Mouse (Mus musculus) thymus, adult 2 months (tissue): Measurements from ENCODE around the gene Zkscan1.

ENCODE experiments used
- CTCF ChIP-seq: fragments of 200-500 bp; IDR thresholded peaks from 2 replicates; pipeline ENCODE4 v1.5.1; 2012; ENCODE audit warnings: mild to moderate bottlenecking, control low read depth, low read length, moderate library complexity, borderline replicate concordance; ENCODE audit not compliant: control insufficient read depth, poor library complexity, insufficient read depth; ENCODE audit errors: extremely low read depth
- POLR2A ChIP-seq: fragments of 200-500 bp; IDR thresholded peaks from 2 replicates; pipeline ENCODE4 v1.6.1; 2012; ENCODE audit warnings: mild to moderate bottlenecking, low read length, control low read depth, moderate library complexity; ENCODE audit not compliant: control insufficient read depth, poor library complexity, insufficient read depth; ENCODE audit errors: extremely low read depth

DNA sequence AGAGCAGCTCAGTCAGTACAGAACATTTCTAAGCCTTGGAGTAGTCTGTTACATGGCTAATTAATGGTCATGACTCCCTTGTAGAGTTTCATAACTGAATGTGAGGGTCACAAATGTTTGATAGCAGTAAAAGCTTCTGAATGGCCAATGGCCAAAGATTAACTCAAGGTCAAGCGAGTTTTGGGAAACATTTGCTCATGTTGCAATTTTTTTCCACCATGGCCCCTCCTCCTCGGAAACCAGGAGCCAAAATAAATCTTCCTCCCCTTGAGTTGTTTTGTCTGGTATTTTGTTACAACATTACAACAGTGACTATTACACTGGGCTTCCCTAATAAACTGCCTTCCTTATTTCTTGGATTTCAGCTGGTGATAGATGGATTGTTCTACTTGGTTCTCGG is 9.2 kb upstream of the Zkscan1 start:
- TF ChIP-seq CTCF = no peak
- TF ChIP-seq POLR2A = no peak
